Mouse (Mus musculus): ENCODE measurements around the gene Olfr794.

Gene Olfr794

DNA sequence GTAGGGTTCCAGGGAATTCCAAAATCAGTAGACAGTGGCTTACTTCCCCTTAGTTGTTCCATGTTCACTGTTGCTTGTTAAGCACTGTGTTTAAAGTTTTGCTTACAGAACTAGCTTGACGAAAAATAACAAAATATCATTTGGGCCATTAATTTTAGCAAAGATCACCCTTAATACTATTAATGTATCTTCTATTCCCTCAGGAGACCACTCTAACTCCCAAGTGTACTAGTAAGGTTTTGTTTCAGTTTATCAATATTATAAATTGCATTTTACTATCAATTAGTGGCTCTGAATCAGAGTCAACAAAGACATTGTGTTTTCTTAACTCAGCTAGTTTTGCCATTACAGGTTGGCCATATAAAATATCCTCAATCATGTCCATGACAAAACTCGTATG lies at the start of gene Olfr794:
Olfr794 (plus strand) TSS at position 301 of the 400 bp plus-strand sequence.
- DNase-seq (ENCODE audit: low read depth): no peak

DNA sequence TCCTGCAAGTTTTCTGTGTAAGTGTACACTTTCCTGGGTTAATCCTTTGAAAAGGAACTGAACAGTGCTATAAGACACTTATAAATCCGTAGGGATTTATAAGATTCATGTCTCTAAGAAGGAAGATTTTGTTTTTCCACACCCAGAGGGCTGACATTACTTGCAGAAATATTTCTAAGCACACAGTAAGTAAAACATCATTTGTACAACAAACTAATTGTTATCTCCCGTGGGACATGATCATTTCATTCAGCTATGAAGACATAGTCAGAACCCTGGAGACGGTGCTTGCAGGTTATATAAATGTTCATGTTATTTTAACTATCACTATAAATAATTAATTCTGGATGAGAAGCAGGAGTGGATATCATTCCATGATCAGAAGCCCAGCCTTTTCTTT lies 46.0 kb upstream of the Olfr794 start, which contains the start of gene Olfr791:
Olfr791 (plus strand) TSS at position 301 of the 400 bp plus-strand sequence.
- no peak for DNase-seq (ENCODE audit: low read depth)

- no peak for DNase-seq (ENCODE audit: low read depth)
These were observed 28.6 kb upstream of the Olfr794 start, which contains the start of gene Olfr792 for GRCm38 (mm10) chr10:129538862-129539261. Gene Olfr792, plus strand, starts transcription at chr10:129539162.

DNA sequence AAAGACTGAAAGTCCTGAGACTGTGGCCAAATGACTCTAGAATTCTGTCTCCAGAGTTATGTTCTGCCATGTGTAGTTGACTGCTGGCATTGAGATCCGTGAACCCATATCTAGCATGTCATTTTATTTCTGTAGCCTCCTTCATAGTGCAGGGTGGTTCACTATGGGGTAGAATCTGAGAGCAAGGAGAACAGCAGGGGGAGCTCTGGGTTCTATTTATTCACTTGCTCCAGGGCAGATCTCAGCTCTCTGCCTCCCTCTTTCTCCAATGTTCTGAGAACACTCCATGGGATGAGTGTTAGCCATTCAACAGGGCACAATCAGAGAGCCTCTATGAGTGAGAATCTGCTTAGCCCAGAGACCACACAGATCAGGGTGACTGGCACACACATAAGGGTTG lies 18.1 kb upstream of the Olfr794 start:
- no peak for DNase-seq (ENCODE audit: low read depth)

- no peak for DNase-seq (ENCODE audit: low read depth)
These were observed 9.6 kb downstream of the Olfr794 start for GRCm38 (mm10) chr10:129577066-129577465.

DNA sequence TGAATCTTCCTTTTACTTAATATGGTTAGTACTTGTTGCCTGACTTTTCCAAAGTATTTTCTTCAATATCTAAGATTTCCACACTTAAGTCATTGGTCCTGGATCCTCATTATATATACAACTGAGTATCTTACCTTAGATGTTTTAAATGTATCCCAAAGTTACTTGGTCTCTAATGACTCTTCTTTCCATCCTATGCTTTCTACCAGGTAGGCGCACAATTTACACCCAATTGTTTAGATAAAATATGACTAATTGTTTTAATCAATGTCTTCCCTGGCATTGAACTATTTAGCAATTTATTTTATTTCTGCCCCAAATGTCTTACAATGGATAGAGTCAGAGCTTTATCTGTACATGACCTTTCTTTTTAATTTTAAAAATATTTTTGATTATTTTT lies 45.0 kb downstream of the Olfr794 start, which contains the start of gene Olfr796:
Olfr796 (minus strand) TSS at position 101 of the 400 bp plus-strand sequence.
- DNase-seq (ENCODE audit: low read depth): no peak

- DNase-seq (ENCODE audit: low read depth): no peak
These were observed 54.3 kb downstream of the Olfr794 start for GRCm38 (mm10) chr10:129621724-129622123.

Measured in naive thymus-derived CD4-positive, alpha-beta T cell, adult 2 months (primary cell).